Mouse (Mus musculus) testis, adult 10 weeks (tissue): Measurements from ENCODE around the gene C1s1. TPM values are rescaled to one million over a fixed set of nuclear protein-coding genes. Genes with fewer than 3 reads are reported as not detected.

Source experiments
- polyA plus RNA-seq: library from polyadenylated mRNA; stranded (reverse); fragments of 350-450 nt; fragmentation: Illumina TruSeq; extraction: RNeasy Lipid Tissue Mini Kit (QIAGEN cat#74804); gene quantifications from one replicate; pipeline ENCODE4 v1.2.3, GENCODE M21; 2014; ENCODE audit warnings: low read depth, low replicate concordance

C1s1 gene
- 18.5 TPM for polyA plus RNA-seq

GRCm38 (mm10) chr6:124542284-124542683, at the start of gene C1s1:
Gene C1s1, minus strand, starts transcription at chr6:124542359.

GRCm38 (mm10) chr6:124570026-124570425, 27.9 kb upstream of the C1s1 start, which contains the start of gene C1rb:
Gene C1rb, plus strand, starts transcription at chr6:124570294.

GRCm38 (mm10) chr6:124512355-124512836, 29.8 kb downstream of the C1s1 start, which contains the start of gene C1ra:
Gene C1ra, plus strand, starts transcription at chr6:124512405.

DNA sequence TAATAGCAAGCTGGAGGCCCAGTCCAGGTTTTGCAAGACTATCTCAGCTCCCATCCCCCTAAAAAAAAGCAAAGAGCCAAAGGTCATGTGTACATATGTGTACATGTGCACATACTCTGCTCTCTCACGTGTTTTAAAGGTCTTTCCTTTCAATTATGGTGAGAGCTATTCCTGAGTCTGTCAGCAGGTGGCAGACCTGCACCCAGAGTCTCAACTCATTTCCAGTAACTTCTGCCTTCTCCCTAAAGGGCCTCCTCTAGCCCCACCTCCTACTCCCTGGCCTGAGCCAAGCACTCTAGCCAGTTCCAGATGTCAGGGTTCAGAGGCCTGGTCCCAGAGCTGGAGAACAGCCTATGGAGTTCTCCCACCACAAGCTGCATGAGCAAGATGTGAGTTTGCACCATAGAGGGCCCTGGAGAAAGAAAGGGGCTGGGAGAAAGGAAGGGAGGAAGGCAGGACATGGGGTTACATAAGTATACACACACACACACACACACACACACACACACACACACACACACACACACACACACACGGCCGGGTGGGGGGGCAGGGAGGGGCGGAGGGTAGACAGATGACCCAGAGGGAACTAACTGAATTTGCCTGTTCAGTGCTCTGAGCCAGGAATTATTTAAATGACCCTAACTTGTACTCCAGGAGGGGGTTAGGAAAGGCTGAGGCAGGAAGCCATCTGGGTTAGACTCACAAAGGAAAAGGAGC, 49.2 kb downstream of the C1s1 start, which contains the start of gene C1rl:
Gene C1rl, plus strand, starts transcription at position 272 of the 720 bp plus-strand sequence.

Other genes with a start within 250 kb of the C1s1 start
- gene Cd163, start 237.7 kb downstream of the C1s1 start, polyA plus RNA-seq, result 1.3 TPM
- gene Pex5, start 127.3 kb downstream of the C1s1 start, polyA plus RNA-seq, result 7.4 TPM
- gene Clstn3, start 77.6 kb downstream of the C1s1 start, polyA plus RNA-seq, result 0.43 TPM
- 0.63 TPM for gene C1rl, start 49.2 kb downstream of the C1s1 start, polyA plus RNA-seq
- 3.7 TPM for gene C1ra, start 30.0 kb downstream of the C1s1 start, polyA plus RNA-seq
- gene C1rb, start 27.9 kb upstream of the C1s1 start, polyA plus RNA-seq, result not detected
- 0.87 TPM for gene C1s2, start 93.7 kb upstream of the C1s1 start, polyA plus RNA-seq
- 102 TPM for gene Lpcat3, start 120.7 kb upstream of the C1s1 start, polyA plus RNA-seq
- gene Emg1, start 169.8 kb upstream of the C1s1 start, polyA plus RNA-seq, result 15.1 TPM
- gene Phb2, start 170.0 kb upstream of the C1s1 start, polyA plus RNA-seq, result 13.8 TPM
- gene Ptpn6, start 196.4 kb upstream of the C1s1 start, polyA plus RNA-seq, result 0.21 TPM
- 9.6 TPM for gene Grcc10, start 199.0 kb upstream of the C1s1 start, polyA plus RNA-seq
- gene Gm45234, start 213.7 kb upstream of the C1s1 start, polyA plus RNA-seq, result not detected
- 0.17 TPM for gene Atn1, start 214.2 kb upstream of the C1s1 start, polyA plus RNA-seq
- gene Eno2, start 227.3 kb upstream of the C1s1 start, polyA plus RNA-seq, result 0.08 TPM
- gene Lrrc23, start 237.4 kb upstream of the C1s1 start, polyA plus RNA-seq, result 112 TPM